Mouse (Mus musculus) ES-Bruce4 (cell line): Measurements from ENCODE around the gene Fpr3. TPM values are rescaled to one million over a fixed set of nuclear protein-coding genes. Genes with fewer than 3 reads are reported as not detected.
A peak's percentile ranks its signal among the peaks of the same experiment; 100 is the strongest.

ENCODE experiments used
- H3K27ac ChIP-seq: 2 replicates; pipeline ENCODE4 v1.5.1; 2012; ENCODE audit warnings: low read length, inconsistent platforms; ENCODE audit not compliant: insufficient read depth
- H3K27me3 ChIP-seq: 2 replicates; pipeline ENCODE4 v1.6.1; 2012; ENCODE audit warnings: mild to moderate bottlenecking, low read length, inconsistent platforms; ENCODE audit not compliant: control insufficient read depth, poor library complexity, insufficient read depth, severe bottlenecking
- H3K36me3 ChIP-seq: 2 replicates; pipeline ENCODE4 v1.6.1; 2012; ENCODE audit warnings: inconsistent platforms, mild to moderate bottlenecking, low read length, moderate library complexity; ENCODE audit not compliant: control insufficient read depth, poor library complexity, insufficient read depth, severe bottlenecking
- H3K4me1 ChIP-seq: one replicate; pipeline ENCODE4 v1.8.1; 2011; ENCODE audit warnings: low read length; ENCODE audit not compliant: control insufficient read depth, insufficient read depth
- H3K4me3 ChIP-seq: 2 replicates; pipeline ENCODE4 v1.5.1; 2011; ENCODE audit warnings: low read depth, mild to moderate bottlenecking, low read length
- H3K9ac ChIP-seq: 2 replicates; pipeline ENCODE4 v1.6.1; 2012; ENCODE audit warnings: low read depth, mild to moderate bottlenecking, inconsistent platforms; ENCODE audit not compliant: poor library complexity, severe bottlenecking
- H3K9me3 ChIP-seq: replicated peaks from 2 replicates; pipeline ENCODE4 v1.6.1; 2012; ENCODE audit warnings: mild to moderate bottlenecking, low read length, inconsistent platforms; ENCODE audit not compliant: control insufficient read depth, poor library complexity, insufficient read depth, severe bottlenecking
- CTCF ChIP-seq: IDR thresholded peaks from one replicate; pipeline ENCODE4 v1.8.1; 2011; ENCODE audit warnings: low read depth, low read length
- EP300 ChIP-seq: IDR thresholded peaks from 2 replicates; pipeline ENCODE4 v1.6.1; 2011; ENCODE audit warnings: low read depth, low read length; ENCODE audit not compliant: insufficient read depth
- POLR2A ChIP-seq: IDR thresholded peaks from one replicate; pipeline ENCODE4 v1.8.1; 2011; ENCODE audit warnings: low read length; ENCODE audit not compliant: insufficient read depth
- polyA plus RNA-seq: library from polyadenylated mRNA; stranded (reverse); fragments of >200 nt; gene quantifications from 2 replicates; pipeline ENCODE4 v1.2.4, GENCODE M21; 2011; ENCODE audit warnings: low read depth; ENCODE audit not compliant: missing spikeins, insufficient read depth, insufficient read length

Gene Fpr3
- polyA plus RNA-seq, 1 experiment: not detected

DNA sequence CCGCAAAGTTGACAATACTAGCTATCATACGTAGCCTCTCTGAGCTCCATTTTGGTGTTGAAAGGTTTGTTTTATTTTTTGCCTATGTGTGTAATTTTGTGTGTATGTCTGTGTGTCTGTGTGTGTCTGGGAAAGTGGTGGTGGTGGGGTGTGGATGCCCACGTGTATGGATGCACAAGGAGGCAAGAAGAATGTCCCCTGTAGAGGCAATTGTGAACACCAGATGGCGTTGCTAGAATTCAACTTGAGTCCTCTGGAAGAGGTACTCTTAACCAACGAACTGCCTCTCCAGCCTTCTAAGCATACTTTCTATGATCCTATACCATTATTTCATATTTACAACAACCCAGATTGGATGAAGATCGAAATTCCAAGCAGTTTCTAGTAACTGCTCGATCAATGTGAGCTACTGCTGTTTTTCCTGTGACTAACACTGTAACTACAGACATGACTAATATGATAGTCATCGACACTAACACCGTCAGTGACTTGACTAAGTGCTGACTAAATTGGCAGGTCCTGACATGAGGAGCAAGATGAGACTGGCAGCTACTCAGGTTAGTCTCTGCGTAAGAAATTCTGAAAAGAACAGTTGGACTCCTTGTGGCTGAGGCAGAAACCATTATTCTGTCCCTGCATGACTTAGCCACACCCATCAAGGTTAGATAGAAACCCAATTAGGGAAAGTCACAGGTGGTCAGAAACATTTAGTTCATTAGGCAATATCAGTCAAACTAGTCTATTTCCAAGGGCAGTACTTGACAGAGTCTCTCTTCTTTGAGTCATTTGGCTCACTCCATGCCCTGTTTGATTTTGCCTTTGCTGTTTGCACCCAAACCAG, 42.2 kb upstream of the Fpr3 start:
- TF ChIP-seq EP300 (no peak), CTCF (peak; percentile 22)
- H3K9me3 ChIP-seq: no peaks in the 10 kb centered on the region
- H3K4me3 ChIP-seq: no peak overlapping the region
- H3K27ac ChIP-seq: no peak overlapping the region
- H3K36me3 ChIP-seq: 0 out of 2 replicates have a peak, but pooled peaks cover 2% of the 10 kb centered on the region
- no peak overlapping the region for H3K9ac ChIP-seq
- no peaks in the 10 kb centered on the region for H3K4me1 ChIP-seq
- peaks cover 4% of the 10 kb centered on the region for H3K27me3 ChIP-seq

DNA sequence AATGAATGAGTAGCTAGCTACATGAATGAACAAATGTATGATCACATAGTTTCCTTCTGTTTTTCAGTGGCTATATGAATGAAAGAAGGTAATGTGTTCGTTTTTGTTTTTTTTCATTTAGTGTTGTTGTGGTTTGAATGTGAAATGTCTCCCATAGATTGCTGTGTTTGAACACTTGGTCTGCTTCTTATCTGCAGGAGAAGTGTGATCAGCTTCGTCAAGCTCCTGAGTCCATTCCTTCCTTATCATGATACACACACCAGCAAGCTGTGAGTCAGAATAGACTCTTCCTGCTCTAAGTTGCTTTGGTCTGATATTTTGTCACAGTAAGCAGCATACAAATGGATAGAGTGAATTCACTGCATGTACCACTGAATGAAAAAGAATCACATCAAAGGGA, 38.7 kb upstream of the Fpr3 start:
- Histone ChIP-seq H3K9me3 (no peaks in the 10 kb centered on the region), H3K27me3 (peaks cover 4% of the 10 kb centered on the region), H3K27ac (no peak overlapping the region), H3K4me3 (no peak overlapping the region), H3K4me1 (no peaks in the 10 kb centered on the region), H3K9ac (no peak overlapping the region), H3K36me3 (no peaks in the 10 kb centered on the region)
- TF ChIP-seq POLR2A: no peak
- no peak for TF ChIP-seq EP300
- TF ChIP-seq CTCF: no peak

DNA sequence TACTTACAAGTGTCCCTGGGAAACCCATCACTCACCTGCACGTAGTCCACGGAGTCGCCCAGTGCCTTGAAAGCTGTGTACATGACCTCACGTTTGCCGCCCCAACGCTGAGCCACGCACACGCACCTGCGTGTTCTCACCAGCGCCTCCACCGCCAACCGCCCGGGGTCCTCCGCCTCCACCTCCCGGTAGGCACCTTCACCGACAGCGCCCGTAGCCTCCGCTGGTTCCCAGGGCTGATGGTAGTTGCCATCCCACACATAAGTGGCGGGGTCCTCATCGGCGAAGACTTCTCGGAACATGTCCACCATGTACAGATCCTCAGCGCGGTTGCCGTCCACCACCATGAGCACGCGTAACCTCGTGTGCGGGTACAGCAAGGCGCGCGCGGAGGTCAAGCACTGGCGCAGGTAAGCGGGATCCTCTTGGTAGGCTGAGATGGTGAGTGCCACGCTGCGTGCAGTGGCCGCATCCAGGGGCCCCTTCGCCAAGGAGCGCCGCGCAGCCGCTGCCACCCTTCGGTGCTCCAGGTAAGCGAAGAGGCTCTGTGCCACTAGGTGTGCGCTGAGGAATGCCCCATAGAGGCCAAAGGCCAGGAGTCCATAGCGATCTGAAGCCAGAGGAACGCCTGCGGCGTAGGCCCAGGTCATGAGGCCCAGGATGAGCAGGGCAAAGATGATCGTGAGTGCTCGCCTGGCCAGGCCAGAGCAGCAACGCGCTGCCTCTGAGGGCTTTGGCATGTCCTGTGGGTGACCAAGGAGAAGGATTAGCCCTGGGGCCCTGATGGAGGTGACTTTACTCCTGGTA, 37.5 kb upstream of the Fpr3 start:
- Histone ChIP-seq H3K9me3 (no peaks in the 10 kb centered on the region), H3K27me3 (peaks cover 4% of the 10 kb centered on the region), H3K36me3 (no peaks in the 10 kb centered on the region), H3K9ac (peak overlapping the region; percentile 17), H3K27ac (no peak overlapping the region), H3K4me3 (peak overlapping the region; percentile 69), H3K4me1 (peaks cover 2% of the 10 kb centered on the region)
- TF ChIP-seq POLR2A (no peak), EP300 (no peak), CTCF (no peak)

- Histone ChIP-seq H3K27ac (no peak within 1 kb of the TSS), H3K9ac (no peak within 1 kb of the TSS), H3K4me1 (peaks cover 2% of the 10 kb centered on the region), H3K4me3 (no peak within 1 kb of the TSS), H3K36me3 (no peaks in the 10 kb centered on the region), H3K9me3 (no peaks in the 10 kb centered on the region), H3K27me3 (no peaks in the 10 kb centered on the region)
- TF ChIP-seq CTCF: no peak
- TF ChIP-seq POLR2A: no peak
- TF ChIP-seq EP300: no peak
Measured at GRCm38 (mm10) chr17:17855064-17855838, 32.4 kb upstream of the Fpr3 start, which contains the start of gene Has1. Gene Has1 (minus strand): TSS chr17:17855205.

GRCm38 (mm10) chr17:17856612-17857011, 31.0 kb upstream of the Fpr3 start:
- peaks cover 2% of the 10 kb centered on the region for H3K4me1 ChIP-seq
- H3K27me3 ChIP-seq: no peaks in the 10 kb centered on the region
- H3K9ac ChIP-seq: no peak overlapping the region
- no peak overlapping the region for H3K27ac ChIP-seq
- H3K4me3 ChIP-seq: no peak overlapping the region
- H3K9me3 ChIP-seq: no peaks in the 10 kb centered on the region
- no peaks in the 10 kb centered on the region for H3K36me3 ChIP-seq
- no peak for TF ChIP-seq EP300
- no peak for TF ChIP-seq CTCF
- TF ChIP-seq POLR2A: no peak
